Mouse (Mus musculus): ENCODE measurements around the gene Fggy. TPM values are rescaled to one million over a fixed set of nuclear protein-coding genes. Genes with fewer than 3 reads are reported as not detected.
A peak's percentile ranks its signal among the peaks of the same experiment; 100 is the strongest.

Gene Fggy
- polyA plus RNA-seq, 1 experiment from 2014 or later, result 30.0 TPM

DNA sequence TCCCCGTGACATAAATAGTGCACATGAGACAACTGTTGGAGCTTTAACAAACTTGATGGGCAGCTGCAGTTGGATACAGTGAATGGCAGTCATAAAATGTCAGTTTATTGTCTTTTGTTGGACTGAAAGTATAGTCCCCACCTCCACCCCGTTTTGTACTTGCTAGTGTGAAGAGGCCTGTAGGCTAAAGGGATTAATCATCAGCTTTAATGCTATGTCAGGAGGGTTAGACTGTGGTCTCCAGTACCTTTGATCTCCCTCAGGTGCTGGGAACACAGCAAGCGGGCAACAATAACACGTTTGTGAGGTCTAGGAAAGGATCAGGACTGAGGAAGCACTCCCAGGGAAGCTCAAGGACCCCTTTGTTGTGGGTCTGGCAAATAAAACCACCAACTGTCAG lies 214.6 kb downstream of the Fggy start:
- no peaks in the 10 kb centered on the region for H3K36me3 ChIP-seq
- ATAC-seq (replicated peaks; ENCODE audit: low FRiP score), result peak; percentile 86
- no peaks in the 10 kb centered on the region for H3K9me3 ChIP-seq (replicated peaks)
- H3K27me3 ChIP-seq, result no peaks in the 10 kb centered on the region
- H3K4me3 ChIP-seq (replicated peaks), result no peak overlapping the region
- H3K4me2 ChIP-seq, result no peak overlapping the region
- no peak overlapping the region for H3K9ac ChIP-seq
- H3K27ac ChIP-seq, result peak overlapping the region; percentile 52
- 0 out of 2 replicates have a peak, but pooled peaks cover 2% of the 10 kb centered on the region for H3K4me1 ChIP-seq
- 45% methylated on average over 4 of the region's 4 CpGs for WGBS

- H3K4me3 ChIP-seq (replicated peaks), result no peak overlapping the region
- 38% methylated on average over 3 of the region's 3 CpGs for WGBS
- H3K27ac ChIP-seq, result peak overlapping the region; percentile 52
- no peak overlapping the region for H3K9ac ChIP-seq
- no peaks in the 10 kb centered on the region for H3K36me3 ChIP-seq
- H3K9me3 ChIP-seq (replicated peaks), result no peaks in the 10 kb centered on the region
- peak; percentile 79 for ATAC-seq (replicated peaks; ENCODE audit: low FRiP score)
- no peak overlapping the region for H3K4me2 ChIP-seq
- H3K4me1 ChIP-seq, result 0 out of 2 replicates have a peak, but pooled peaks cover 2% of the 10 kb centered on the region
- no peaks in the 10 kb centered on the region for H3K27me3 ChIP-seq
Measured at GRCm38 (mm10) chr4:95772663-95773062, 215.4 kb downstream of the Fggy start.

DNA sequence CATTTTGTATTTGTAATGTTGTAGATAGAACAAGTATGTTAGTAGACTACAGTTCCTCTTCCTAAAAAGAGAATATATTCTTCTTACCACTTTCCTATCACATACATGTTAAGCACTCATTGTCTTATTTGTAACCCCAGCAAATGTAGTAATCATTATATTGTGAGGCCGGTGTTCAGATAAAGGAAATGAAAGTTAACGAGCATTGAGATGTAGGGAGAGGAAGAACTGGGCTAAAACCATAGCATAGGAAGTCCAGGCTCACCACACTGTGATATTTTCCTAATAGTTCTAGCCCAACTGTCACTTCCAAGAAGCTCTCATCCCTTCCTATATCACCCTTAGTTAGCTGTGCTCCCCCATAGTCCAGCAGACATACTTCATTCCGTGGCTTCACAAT lies 218.3 kb downstream of the Fggy start:
- no peak overlapping the region for H3K4me2 ChIP-seq
- no peaks in the 10 kb centered on the region for H3K27me3 ChIP-seq
- H3K27ac ChIP-seq, result no peak overlapping the region
- H3K36me3 ChIP-seq, result no peaks in the 10 kb centered on the region
- 0 out of 2 replicates have a peak, but pooled peaks cover 2% of the 10 kb centered on the region for H3K4me1 ChIP-seq
- H3K9me3 ChIP-seq (replicated peaks), result no peaks in the 10 kb centered on the region
- WGBS, result 84% methylated on average over 3 of the region's 3 CpGs
- H3K4me3 ChIP-seq (replicated peaks), result no peak overlapping the region
- no peak for ATAC-seq (replicated peaks; ENCODE audit: low FRiP score)
- no peak overlapping the region for H3K9ac ChIP-seq

GRCm38 (mm10) chr4:95777839-95778238 lies 220.5 kb downstream of the Fggy start:
- ATAC-seq (replicated peaks; ENCODE audit: low FRiP score), result no peak
- Histone ChIP-seq H3K4me3 (replicated peaks) (no peak overlapping the region), H3K9ac (no peak overlapping the region), H3K4me2 (no peak overlapping the region), H3K27ac (no peak overlapping the region), H3K4me1 (no peaks in the 10 kb centered on the region), H3K27me3 (no peaks in the 10 kb centered on the region), H3K36me3 (no peaks in the 10 kb centered on the region), H3K9me3 (replicated peaks) (no peaks in the 10 kb centered on the region)
- 79% methylated on average over 2 of the region's 2 CpGs for WGBS

DNA sequence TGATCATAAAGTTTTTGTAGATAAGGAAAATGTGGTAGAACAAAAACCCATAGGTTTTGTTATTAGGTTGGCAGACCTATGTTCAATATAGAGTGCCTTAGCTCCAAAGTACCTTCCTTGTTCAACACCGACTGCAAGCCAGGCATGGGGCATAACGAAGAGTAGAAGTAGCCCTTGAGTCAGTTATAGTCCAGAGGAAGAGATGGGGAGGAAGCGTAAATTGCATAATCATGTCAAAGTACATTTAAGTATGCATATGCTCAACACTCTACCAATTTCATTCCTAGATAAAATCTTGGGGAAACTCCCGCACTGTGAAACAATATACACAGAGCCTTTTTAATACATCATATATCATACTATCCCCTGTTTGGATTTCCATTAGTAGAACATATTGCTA lies 221.2 kb downstream of the Fggy start:
- H3K36me3 ChIP-seq, result no peaks in the 10 kb centered on the region
- WGBS, result 88% methylated on average over 4 of the region's 4 CpGs
- no peak overlapping the region for H3K4me2 ChIP-seq
- H3K4me1 ChIP-seq, result no peaks in the 10 kb centered on the region
- H3K9me3 ChIP-seq (replicated peaks), result no peaks in the 10 kb centered on the region
- no peak overlapping the region for H3K27ac ChIP-seq
- no peaks in the 10 kb centered on the region for H3K27me3 ChIP-seq
- H3K9ac ChIP-seq, result no peak overlapping the region
- ATAC-seq (replicated peaks; ENCODE audit: low FRiP score), result no peak
- no peak overlapping the region for H3K4me3 ChIP-seq (replicated peaks)

DNA sequence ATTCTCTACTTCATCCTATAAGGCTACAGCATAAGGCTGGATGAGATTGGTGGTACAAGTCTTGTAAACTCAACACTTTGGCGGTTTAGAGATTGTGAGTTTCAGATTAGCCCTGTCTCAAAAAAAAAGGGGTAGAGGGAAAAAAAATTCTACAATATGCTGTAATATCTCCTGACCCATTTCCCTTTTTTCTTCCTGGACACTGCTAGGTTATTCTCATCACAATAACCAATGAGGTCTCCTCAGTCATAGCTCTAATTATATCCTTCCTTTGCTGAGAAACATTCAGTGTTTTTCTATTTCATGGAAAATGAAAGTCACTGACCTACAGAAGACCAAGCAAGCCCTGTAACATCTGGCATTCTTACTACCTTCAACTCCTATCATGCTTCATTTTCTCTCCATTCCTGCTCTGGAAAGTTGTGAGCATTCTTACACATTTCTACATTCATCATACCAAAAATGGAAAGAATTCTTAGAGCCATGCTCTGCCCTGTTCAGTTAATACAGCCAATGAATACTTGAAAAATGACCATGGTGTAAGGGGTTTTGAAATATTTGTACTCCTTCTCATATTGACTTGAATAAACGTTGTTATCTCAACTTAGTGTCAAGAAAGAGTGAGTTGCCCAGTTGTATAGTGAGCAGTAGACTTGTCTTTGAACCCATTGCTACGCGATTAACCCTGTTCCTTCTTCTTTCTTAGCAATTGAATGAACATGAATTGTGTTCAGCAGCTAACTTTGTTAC lies 227.0 kb downstream of the Fggy start:
- Histone ChIP-seq H3K9me3 (replicated peaks) (no peaks in the 10 kb centered on the region), H3K36me3 (no peaks in the 10 kb centered on the region), H3K27me3 (no peaks in the 10 kb centered on the region), H3K4me3 (replicated peaks) (no peak overlapping the region), H3K9ac (no peak overlapping the region), H3K4me2 (no peak overlapping the region), H3K4me1 (0 out of 2 replicates have a peak, but pooled peaks cover 3% of the 10 kb centered on the region), H3K27ac (no peak overlapping the region)
- WGBS, result 81% methylated on average over 4 of the region's 4 CpGs
- no peak for ATAC-seq (replicated peaks; ENCODE audit: low FRiP score)

GRCm38 (mm10) chr4:95787609-95788008 lies 230.3 kb downstream of the Fggy start:
- Histone ChIP-seq H3K4me3 (replicated peaks) (no peak overlapping the region), H3K9ac (no peak overlapping the region), H3K27me3 (no peaks in the 10 kb centered on the region), H3K9me3 (replicated peaks) (no peaks in the 10 kb centered on the region), H3K4me1 (0 out of 2 replicates have a peak, but pooled peaks cover 3% of the 10 kb centered on the region), H3K4me2 (no peak overlapping the region), H3K27ac (peak overlapping the region; percentile 71; the same call in 1 of the 2 replicates), H3K36me3 (no peaks in the 10 kb centered on the region)
- WGBS, result 51% methylated on average over 2 of the region's 2 CpGs
- ATAC-seq (replicated peaks; ENCODE audit: low FRiP score), result no peak; the same call in 1 of the 2 replicates

DNA sequence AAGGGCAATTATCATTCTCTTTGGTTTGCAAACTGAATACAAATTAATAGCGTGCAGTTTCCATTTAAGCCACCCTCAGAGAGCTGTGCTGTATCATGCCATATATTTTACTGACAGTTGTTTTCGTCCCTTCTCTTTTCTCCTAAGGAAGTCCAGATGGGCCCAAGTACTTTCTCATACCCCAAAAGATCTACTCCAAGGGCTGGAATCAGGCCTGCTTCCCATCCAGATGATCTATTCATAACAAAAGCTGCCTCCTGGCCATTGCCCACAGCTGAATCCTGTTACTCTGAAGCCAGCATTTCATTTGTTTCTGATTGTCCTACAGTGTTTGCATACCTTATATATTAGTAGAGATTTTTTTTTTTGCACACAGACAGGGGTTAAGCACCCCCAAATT lies 231.6 kb downstream of the Fggy start:
- ATAC-seq (replicated peaks; ENCODE audit: low FRiP score), result no peak
- Histone ChIP-seq H3K4me1 (peaks cover 7% of the 10 kb centered on the region), H3K9me3 (replicated peaks) (no peaks in the 10 kb centered on the region)

GRCm38 (mm10) chr4:95791913-95792475 lies 234.7 kb downstream of the Fggy start:
- H3K9ac ChIP-seq, result no peak overlapping the region
- H3K4me1 ChIP-seq, result peaks cover 16% of the 10 kb centered on the region
- no peak for ATAC-seq (replicated peaks; ENCODE audit: low FRiP score)
- H3K9me3 ChIP-seq (replicated peaks), result no peaks in the 10 kb centered on the region
- H3K4me3 ChIP-seq (replicated peaks), result no peak overlapping the region
- 72% methylated on average over 3 of the region's 3 CpGs for WGBS
- H3K27ac ChIP-seq, result peak overlapping the region; percentile 27; the same call in 1 of the 2 replicates
- H3K4me2 ChIP-seq, result no peak overlapping the region
- H3K36me3 ChIP-seq, result no peaks in the 10 kb centered on the region
- H3K27me3 ChIP-seq, result no peaks in the 10 kb centered on the region

More for the DNA sequence above, 231.6 kb downstream of the Fggy start:
- Histone ChIP-seq H3K27me3 (no peaks in the 10 kb centered on the region), H3K9ac (no peak overlapping the region), H3K27ac (peak overlapping the region; percentile 71), H3K4me2 (no peak overlapping the region), H3K4me3 (replicated peaks) (no peak overlapping the region), H3K36me3 (no peaks in the 10 kb centered on the region)
- 62% methylated on average over 2 of the region's 2 CpGs for whole genome bisulfite sequencing

GRCm38 (mm10) chr4:95793647-95794328 lies 236.5 kb downstream of the Fggy start:
- H3K4me1 ChIP-seq, result peaks cover 12% of the 10 kb centered on the region
- H3K4me3 ChIP-seq (replicated peaks), result no peak overlapping the region
- H3K27me3 ChIP-seq, result no peaks in the 10 kb centered on the region
- 38% methylated on average over 7 of the region's 7 CpGs for WGBS
- no peaks in the 10 kb centered on the region for H3K36me3 ChIP-seq
- no peak overlapping the region for H3K9ac ChIP-seq
- peak; percentile 86 for ATAC-seq (replicated peaks; ENCODE audit: low FRiP score)
- peak overlapping the region; percentile 54 for H3K27ac ChIP-seq
- no peak overlapping the region for H3K4me2 ChIP-seq
- H3K9me3 ChIP-seq (replicated peaks), result no peaks in the 10 kb centered on the region

DNA sequence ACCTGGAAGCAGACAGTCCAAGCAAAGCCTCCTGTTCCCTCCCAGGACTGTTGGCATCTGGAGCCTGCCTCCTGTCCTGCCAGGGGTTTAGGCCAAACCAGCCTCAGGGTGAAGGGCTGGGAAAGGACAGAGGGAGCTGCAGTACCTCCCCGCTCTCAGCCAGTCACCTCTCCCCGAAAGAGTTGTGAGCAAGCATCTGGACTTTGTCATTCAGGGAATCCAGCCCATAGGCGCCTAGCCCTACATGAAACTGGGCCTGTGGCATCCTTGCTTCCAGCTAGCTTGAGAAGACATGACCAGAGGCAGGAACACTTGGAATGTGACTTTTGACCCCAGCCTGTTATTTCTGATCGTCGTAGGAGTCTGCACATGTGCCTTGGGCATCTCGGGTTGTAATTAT lies 237.3 kb downstream of the Fggy start:
- Histone ChIP-seq H3K27ac (peak overlapping the region; percentile 72), H3K9me3 (replicated peaks) (no peaks in the 10 kb centered on the region), H3K36me3 (no peaks in the 10 kb centered on the region), H3K4me3 (replicated peaks) (no peak overlapping the region), H3K4me2 (no peak overlapping the region), H3K9ac (no peak overlapping the region), H3K4me1 (peaks cover 12% of the 10 kb centered on the region), H3K27me3 (no peaks in the 10 kb centered on the region)
- WGBS, result 40% methylated on average over 6 of the region's 6 CpGs
- ATAC-seq (replicated peaks; ENCODE audit: low FRiP score), result peak; percentile 63

DNA sequence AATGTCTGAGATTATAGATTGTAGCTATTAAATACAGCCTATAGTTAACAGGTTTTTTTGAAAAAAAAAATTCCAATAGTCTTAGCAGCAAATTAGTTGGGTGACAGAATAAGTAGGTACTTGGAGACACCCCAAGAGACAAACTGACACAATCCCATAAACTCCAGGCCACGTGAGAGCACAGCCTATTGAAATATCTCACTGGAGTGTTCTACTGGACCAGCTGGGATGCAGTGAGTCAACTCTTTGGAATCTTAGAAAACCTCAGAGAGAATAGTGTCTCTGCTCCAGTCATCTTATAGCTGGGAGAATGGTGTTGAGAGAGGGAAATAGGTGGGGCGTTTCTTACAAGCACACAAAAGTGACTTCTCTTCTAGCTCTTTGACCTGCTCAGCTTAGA lies 238.0 kb downstream of the Fggy start:
- Histone ChIP-seq H3K9ac (no peak overlapping the region), H3K4me2 (no peak overlapping the region), H3K36me3 (no peaks in the 10 kb centered on the region), H3K4me3 (replicated peaks) (no peak overlapping the region), H3K9me3 (replicated peaks) (no peaks in the 10 kb centered on the region), H3K4me1 (peaks cover 12% of the 10 kb centered on the region), H3K27ac (no peak overlapping the region), H3K27me3 (no peaks in the 10 kb centered on the region)
- no peak for ATAC-seq (replicated peaks; ENCODE audit: low FRiP score)
- WGBS, result 60% methylated on average over 2 of the region's 2 CpGs

Measured in kidney, embryonic 15.5 days (tissue).